Mouse (Mus musculus): Measurements from ENCODE around the gene Pitpnm1.

Gene Pitpnm1

DNA sequence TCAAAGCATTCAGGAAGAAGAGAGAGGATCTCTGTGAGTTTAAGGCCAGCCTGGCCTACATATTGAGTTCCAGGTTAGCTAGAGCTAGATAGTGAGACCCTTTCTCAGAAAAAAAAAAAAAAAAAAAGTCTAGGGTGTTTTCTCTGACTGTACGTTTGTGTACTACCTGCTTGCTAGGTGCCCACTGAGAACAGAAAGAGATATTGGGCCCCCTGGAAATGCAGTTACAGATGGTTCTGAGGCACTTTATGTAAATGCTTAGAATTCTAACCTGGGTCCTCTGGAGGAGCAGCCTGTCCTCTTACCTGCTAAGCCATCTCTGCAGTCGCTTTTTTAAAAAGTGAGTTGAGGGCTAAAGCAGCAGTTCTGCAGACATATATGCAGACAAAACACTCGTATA lies 4.0 kb upstream of the Pitpnm1 start:
- no peak for DNase-seq (ENCODE audit: low spot score)

DNA sequence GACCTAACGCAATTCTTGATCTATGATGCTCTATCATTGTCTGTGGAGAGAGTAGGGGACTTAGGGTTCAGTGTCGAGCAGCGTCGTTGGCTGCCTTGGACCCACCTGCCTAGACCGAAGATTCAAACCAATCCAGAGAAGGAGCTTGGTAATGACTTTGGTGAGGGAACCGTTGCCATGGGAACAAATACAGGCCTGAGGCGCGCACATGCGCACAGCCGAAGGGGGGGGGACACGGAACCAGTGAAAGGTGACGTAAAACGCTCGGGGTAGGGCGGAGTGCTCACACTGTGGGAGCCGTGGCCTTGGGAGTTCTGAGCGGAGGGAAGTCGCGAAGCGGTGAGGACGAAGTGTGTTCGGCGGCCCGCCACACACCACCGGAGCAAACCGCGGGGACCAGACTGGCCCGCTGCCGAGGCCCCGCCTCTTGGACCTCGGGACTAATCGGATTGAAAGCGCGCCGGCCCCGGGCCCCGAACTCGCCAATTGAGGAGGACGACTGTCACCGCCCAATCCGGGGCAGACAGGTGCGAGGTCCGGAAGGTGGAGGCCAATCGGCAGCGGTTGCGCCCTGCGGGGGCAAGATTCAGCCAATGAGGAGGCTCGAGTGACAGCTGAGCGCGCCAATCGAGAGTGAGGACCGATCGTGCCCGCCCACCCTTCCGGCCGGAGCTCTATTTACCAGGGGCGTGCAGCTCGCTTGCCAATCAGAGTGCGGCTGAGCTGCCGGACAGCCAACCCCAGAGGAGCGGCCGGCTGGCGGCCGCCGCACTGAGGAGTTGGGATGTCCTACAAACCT lies 3.0 kb upstream of the Pitpnm1 start, which contains the start of gene Cdk2ap2:
Gene Cdk2ap2, plus strand, starts transcription at position 541 of the 799 bp plus-strand sequence.
- peak; percentile 97 for DNase-seq (ENCODE audit: low spot score)

DNA sequence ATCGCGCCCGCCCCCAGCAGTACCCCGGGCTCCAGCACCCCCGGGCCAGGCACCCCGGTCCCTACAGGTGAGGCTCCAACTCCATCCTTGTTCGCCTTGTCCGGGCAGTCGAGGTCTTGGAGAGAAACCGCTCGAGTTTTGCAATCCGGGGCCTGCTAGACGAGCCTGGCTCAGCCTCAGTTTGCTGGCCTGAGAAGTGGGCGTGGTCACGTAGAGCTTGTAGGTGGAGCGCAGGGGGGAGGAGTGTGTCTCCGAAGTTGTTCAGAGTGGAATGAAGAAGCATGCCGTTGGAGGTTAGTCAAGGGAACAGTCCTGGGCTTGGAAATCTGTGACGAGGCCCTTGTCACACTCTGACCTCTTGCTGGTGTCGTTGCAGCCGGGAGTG lies 2.4 kb upstream of the Pitpnm1 start:
- DNase-seq (ENCODE audit: low spot score): peak; percentile 71

DNA sequence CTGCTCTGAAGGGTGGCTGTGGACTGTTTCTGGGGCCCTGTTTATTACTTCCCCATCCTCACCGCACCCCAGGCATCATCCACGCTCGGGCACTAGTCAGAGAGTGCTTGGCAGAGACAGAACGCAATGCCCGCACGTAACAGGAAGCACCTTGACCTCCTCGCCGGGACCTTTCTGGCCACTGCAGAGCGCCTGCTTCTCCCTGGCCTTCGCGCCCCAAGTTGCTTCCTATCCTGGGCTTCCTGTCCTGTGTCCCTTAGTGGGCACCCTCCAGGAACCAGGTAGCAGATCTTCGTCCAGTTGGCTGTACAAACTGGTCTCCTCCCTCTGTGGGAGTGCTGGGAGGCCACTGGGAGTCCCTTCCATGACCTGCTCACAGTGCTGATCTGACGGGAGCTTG lies 1.4 kb upstream of the Pitpnm1 start:
- no peak for DNase-seq (ENCODE audit: low spot score)

DNA sequence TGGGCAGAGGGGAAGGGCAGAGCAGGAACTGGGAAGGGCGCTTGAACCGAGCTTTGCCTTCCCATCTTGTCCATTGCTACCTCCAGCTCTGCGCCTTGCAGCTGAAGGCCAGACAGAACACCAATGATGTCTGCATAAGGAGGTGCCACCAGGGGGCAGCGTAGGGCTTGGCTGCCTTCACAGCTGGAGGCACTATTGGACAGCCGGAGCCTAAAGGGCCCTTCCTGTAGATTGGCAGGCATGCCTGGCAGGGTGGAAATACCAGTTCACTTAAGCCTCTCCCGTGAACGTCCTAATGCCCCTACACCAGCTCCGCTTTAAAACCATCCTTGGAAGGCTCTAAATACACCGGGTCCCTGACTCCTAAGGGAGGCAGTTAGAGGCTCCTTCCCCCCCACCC lies 742 bp upstream of the Pitpnm1 start:
- DNase-seq (ENCODE audit: low spot score): peak; percentile 92

DNA sequence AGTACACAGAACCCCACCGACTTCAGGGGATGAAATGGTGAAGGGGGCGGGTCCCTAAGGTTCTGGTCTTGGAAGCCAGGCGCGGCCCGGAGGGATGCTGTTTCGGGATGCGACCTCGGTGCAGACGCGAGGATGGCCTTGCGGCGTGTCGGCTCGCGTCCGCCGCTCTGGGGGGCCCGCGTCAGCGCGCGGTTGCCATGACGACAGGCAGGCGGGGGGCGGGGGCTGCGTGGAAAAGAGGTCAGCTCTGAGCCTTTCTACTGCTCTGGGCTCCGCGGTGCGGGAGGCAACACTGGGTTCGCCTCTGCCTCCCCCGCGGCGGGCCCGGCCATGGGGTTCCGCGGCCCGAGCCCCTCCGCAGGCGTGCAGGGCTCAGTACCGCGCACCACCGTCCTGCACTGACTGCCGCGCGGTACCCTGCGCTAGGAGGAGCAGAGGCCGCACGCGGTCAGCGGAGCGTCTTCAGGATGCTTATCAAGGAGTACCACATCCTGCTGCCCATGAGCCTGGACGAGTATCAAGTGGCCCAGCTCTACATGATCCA lies 992 bp downstream of the Pitpnm1 start:
- DNase-seq (ENCODE audit: low spot score): peak; percentile 48

DNA sequence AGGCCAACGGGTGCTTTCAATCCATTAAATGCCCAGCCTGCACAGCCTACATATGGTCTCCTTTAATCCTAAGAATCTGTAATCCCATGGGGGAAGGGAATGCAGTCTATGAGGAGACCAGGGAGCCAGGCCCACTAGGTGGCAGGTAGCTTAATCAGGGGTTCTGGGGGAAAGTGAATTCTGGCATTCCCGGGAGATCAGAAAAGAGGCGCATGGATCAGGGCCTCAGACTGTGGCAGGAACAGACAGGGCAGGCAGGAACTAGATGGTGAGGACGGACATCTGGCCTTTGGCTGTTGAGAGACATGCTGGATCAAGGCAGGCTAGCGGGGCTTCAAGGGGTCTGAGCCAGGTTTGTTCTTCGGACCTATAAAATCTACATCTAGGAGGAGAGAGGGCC lies 1.7 kb downstream of the Pitpnm1 start:
- peak; percentile 45 for DNase-seq (ENCODE audit: low spot score)

DNA sequence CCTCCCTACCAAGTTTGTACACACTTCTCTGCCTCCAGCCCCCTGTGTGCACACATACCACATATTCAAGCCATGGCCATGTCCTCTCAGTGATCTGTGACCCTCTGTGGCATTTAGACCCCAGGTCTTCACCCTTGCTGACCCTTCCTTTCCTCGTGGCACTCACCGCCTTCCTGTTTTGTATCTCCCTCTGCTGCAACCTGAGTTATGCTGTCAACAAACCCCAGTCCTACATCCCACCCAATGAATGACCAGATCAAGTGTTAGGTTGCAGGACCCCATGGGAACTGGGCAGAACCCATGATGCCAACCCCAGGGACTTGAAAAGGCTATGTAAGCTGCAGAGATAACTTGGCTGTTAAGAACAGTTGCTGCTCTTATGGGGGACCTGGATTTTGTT lies 2.3 kb downstream of the Pitpnm1 start:
- DNase-seq (ENCODE audit: low spot score): no peak

DNA sequence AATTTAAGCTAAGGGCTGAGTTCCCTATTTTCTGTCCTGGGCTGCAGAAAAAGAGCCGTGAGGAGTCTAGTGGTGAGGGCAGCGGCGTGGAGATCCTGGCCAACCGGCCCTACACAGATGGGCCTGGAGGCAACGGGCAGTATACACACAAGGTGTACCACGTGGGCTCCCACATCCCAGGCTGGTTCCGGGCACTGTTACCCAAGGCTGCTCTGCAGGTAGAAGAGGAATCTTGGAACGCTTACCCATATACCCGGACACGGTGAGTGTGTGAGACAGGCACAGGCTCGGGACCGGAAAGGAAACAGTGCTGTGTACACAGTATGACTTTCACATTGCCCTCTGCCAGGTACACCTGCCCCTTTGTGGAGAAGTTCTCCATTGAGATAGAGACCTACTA lies 2.8 kb downstream of the Pitpnm1 start:
- no peak for DNase-seq (ENCODE audit: low spot score)

DNA sequence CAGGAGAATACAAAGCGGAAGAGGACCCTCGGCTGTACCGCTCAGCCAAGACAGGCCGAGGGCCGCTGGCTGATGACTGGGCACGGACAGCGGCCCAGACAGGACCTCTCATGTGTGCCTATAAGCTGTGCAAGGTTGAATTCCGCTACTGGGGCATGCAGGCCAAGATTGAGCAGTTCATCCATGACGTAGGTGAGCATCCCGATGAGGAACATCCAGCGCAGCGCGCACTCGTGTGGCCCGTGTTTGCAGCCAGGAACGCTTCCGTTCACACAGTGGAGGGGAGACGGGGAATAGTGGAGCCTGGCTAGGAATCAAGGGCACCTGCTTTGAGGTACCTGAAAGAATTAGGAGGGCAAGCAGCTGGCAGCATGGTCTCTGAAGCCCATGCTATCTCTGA lies 3.5 kb downstream of the Pitpnm1 start:
- no peak for DNase-seq (ENCODE audit: low spot score)

DNA sequence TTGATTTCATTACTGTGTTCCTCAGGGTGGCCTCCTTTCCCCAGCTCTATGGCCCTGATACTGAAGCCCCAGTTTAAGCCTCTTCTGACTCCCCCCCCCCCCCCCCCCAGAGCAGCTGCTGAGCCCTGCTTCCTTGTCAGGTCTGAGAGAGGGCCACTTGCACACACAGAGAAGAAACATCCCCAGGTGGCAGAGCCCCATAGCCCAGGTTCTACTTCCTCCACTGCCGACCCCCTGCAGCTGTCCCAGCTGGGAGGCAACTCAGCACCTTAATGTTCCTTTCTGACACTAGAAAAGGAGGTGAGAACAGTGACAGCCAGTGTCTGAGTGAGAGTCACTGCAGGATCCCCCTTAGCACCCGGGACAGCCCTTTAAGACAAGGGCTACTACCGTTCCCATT lies 4.0 kb downstream of the Pitpnm1 start:
- no peak for DNase-seq (ENCODE audit: low spot score)

DNA sequence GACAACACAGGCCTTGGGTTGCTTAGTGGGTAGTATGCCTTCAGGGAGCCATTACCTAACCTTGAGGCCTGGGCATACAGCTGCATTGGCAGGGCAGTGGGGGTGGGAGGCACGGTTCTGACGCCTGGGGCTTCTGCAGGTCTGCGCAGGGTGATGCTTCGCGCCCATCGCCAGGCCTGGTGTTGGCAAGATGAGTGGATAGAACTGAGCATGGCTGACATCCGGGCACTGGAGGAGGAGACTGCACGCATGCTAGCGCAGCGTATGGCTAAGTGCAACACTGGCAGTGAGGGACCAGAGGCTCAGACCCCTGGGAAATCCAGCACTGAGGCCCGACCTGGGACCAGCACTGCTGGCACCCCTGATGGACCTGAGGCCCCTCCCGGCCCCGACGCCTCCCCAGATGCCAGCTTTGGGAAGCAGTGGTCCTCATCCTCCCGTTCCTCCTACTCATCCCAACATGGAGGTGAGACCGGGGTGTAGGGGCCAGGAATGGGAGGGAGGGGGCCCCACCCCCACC lies 4.9 kb downstream of the Pitpnm1 start:
- no peak for DNase-seq (ENCODE audit: low spot score)

DNA sequence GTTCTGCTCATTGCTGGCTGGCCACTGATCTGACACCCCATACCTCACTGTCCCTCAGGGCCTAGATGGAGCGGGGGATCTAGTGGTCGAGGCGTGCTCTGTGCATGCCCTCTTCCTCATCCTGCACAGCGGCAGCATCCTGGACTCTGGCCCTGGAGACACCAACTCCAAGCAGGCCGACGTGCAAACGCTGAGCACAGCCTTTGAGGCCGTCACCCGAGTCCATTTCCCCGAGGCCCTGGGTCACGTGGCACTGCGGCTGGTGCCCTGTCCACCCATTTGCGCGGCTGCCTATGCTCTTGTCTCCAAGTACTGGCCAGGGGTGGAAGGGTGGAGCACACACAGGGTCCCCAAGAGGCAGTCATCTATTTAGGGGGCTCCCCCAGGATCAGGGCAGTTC lies 6.9 kb downstream of the Pitpnm1 start:
- DNase-seq (ENCODE audit: low spot score): no peak

DNA sequence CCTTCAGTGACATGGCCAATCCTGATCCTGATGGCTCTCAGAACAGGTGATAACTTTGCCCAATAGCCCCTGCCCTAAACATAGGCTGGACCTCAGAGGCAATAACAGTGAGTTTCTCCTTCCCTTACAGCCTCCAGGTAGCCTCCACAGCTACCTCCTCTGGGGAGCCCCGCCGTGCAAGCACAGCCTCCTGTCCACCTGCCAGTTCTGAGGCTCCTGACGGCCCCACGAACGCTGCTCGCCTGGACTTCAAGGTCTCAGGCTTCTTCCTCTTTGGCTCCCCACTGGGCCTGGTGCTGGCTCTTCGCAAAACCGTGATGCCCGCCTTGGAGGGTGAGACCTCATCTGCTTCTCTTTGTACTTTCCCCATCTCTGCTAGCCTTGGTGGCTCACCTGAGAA lies 8.7 kb downstream of the Pitpnm1 start:
- DNase-seq (ENCODE audit: low spot score): no peak

DNA sequence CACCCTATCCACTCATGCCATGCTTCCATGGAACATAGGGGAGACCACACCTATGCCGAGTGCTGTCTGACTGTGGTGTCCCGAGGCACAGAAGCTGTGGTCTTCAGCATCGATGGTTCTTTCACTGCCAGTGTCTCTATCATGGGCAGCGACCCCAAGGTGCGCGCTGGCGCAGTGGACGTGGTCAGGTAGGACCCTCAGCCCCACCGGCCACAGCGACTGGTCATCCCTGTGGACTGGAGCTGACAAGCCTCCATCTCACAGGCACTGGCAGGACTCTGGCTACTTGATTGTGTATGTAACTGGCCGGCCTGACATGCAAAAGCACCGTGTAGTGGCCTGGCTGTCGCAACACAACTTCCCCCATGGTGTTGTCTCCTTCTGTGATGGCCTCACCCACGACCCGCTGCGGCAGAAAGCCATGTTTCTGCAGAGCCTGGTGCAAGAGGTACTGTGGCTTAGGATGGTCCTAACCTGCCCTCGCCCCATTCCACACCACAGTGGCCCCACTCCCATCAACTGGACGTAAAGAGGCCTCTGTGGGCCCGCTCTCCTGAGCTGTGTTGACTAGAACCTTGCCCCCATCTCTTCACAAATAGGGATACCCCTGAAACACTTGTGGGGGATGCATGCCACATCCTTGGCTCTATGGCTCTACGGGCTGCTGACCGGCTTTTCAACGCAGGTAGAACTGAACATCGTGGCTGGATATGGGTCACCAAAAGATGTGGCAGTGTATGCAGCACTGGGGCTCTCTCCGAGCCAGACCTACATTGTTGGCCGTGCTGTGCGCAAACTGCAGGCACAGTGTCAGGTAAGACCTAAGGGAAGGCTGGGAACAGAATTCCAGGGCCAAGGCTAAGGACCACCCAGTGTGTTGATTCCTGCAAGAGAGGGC lies 12.5 kb downstream of the Pitpnm1 start:
- DNase-seq (ENCODE audit: low spot score): no peak

DNA sequence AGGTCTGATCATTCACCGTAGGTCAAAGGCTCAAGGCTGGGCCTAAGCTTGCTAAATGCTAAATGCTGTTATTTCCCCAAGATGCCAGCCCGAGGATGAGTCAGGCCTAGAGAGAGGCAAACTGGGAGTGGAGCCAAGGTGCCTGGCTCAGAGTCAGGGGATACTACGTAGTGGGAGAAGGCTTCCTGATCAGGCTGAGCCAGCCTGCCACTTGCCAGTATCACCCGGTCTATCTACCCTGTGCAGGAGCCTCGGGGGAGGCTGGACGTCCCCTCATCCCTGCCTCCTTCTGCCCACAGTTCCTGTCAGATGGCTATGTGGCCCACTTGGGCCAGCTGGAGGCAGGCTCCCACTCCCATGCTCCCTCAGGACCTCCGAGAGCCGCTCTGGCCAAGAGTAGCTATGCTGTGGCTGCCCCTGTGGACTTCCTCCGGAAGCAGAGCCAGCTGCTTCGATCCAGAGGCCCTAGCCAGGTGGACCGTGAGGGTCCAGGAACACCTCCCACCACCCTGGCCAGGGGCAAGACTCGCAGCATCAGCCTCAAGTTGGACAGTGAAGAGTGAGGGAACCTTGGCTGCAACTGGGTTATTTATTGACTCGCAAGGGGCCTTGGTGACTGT lies 13.5 kb downstream of the Pitpnm1 start:
- DNase-seq (ENCODE audit: low spot score): peak; percentile 92

DNA sequence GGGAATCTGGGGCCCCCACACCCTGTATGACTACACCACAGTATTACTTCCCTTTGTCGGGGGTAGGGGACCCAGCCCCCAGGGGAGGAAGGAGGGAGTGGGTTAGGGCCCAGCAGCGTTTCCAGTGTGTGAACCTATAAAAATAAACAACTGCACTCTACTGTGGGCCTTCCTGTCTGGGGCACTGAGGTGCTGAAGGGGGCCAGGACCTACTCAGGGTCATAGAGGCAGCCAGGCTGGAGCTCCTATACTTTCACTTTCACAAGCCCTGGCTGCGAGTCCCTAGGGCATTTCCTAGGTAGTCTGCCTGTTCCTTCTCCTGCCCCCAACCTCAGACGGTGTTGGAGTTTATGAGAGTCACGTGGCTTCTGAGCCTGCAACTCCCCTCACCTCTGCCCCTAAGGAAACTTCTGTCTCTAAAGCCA lies 14.0 kb downstream of the Pitpnm1 start:
- DNase-seq (ENCODE audit: low spot score): peak; percentile 57

DNA sequence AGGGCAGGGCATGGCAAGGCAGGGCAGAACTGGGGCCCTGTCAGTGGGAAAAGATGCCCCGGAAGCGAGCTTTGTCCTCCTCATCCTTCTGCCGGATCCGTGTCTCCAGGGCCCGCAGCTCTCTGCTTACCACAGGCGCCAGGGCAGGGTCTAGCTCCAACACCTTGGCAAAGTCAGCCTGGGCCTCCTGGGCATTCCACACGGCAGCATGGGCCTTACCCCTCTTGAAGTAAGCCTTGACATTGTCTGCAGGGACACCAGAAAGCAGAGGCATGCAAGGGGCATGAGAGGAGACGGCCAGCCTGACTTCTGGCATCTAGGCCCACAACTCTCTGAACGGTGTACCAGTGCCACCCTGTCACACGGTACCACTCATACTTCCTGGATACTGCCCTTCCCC lies 14.8 kb downstream of the Pitpnm1 start:
- DNase-seq (ENCODE audit: low spot score): no peak

DNA sequence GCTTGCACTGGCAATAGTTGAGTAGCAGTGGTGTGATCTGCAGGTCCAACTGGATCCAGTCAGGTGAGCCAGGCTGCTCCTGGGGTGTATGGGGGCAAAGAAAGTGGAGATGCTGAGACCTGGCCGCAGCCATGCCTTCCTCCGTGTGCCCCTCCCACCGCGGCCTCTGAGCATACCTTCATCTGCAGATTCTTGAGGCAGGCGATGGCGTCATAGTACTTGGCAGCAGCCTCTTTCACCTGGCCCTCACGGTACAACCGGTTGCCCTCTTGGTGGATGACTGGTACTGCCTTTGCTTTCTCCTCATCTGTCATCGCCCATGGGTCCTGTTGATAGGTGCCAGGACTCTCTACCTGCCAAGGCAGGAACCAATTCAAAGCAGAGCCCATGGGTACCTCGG lies 15.3 kb downstream of the Pitpnm1 start:
- no peak for DNase-seq (ENCODE audit: low spot score)

DNA sequence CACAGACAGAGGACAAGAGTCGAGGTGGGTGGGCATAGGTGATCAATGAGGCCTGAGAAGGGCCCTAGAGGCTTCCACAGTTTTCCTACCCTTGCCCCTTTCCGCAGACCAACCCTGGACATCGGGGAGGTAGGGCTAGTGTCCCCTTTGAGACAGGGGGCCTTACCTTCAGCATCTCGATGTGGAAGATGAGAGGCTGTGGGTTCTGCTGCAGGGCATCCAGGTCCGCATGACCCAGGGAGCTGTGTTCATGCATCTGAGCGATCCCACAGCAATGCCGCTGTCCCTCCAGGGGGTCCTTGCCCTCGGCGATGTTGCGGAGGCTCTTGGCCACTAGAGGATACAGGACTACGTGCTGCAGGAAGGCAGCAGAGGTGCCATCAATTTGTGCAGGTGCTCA lies 16.0 kb downstream of the Pitpnm1 start:
- DNase-seq (ENCODE audit: low spot score): no peak

DNA sequence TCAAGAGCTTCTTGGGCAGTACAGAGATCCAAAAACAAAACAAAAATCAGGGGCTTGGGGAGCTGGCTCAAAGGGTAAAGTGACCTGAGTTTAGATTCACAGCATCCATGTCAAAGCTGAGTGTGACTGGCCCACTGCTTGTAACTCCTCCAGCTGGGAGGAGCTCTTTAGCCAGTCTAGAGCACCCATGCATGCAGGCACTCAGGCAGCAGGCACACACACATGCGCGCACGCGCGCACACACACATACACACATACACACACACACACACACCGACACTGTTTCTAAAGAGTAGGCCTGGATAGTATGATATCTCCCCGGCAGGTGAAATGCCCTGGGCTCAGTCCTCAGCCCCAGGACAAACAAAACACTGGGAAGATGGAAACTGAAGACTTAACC lies 17.2 kb downstream of the Pitpnm1 start:
- DNase-seq (ENCODE audit: low spot score): no peak

DNA sequence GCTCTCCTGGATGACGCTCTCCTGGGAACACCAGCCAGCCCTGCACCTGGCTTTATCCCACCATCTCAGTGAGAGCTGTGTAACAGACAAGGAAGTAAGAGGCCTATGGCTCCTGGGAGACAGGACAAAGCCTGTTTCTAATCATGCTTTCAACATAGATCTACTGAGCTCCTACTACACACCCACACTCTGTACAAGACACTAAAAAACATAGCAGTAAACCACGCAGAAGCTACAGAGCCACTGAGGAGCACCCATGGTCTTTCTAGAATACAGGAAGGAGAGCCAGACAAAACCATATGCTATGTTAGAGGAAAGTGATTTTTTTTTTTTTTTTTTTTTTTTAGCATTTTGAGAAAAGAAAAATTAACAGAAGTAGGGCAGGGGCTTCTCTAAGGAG lies 18.6 kb downstream of the Pitpnm1 start:
- no peak for DNase-seq (ENCODE audit: low spot score)

Measured in MN1 (cell line).